Mouse (Mus musculus): ENCODE data around the gene Tgfbr3.

The Tgfbr3 gene

DNA sequence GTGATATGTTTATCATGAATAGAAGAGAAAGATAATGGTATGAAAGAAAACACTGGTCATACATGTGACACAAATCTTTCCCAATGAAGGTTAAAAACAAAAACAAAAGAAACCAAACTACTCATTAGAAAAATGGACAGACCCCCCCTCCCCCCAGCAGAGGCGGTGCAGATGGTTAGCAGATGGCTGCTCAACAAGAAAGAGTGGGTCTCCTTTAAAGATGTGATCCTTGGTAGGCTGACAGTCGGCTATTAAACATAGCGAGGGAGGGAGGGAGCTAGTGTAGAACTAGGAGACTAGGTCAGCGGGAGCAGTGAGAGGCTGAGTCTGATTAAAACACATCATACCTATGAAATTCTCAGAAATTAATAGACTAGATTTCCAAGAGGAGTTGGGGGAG, 186.5 kb downstream of the Tgfbr3 start:
- no peak for DNase-seq

DNA sequence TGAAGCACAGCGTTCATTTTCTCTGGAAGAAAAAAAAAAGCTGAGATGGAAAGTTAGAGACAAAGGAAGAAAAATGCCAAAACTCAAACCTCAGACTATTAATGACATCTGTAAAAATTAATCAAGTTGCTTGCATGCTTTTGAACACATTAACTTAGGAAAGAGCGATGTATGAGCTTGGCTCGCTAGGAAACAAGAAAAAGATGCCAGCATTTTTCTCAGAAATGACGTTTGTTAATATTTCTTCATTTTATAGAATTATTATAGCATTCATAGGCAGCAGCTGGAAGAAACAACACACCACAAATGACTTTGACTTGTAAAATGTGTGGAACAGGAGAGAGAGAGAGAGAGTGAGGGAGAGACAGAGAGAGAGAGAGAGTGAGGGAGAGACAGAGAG, 187.7 kb downstream of the Tgfbr3 start:
- DNase-seq = no peak

DNA sequence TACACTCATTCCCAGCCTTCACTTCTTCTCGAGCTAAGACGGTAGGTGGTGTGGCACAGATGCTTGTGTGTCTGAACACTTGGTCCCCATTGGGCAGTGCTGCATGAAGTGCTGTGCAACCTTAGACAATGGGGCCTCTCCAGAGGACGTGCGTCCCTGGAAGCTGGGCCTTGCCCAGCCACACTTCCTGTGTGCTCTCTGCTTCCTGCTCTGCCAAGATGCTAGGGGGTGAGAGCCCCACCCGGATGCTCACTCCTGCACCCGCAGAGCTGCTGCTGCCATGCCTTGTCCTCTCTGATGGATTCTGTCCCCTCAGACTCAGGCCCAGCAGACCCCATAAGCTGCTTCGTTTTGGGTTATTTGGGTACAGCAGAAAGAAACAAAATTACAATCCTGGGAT, 188.3 kb downstream of the Tgfbr3 start:
- DNase-seq = peak; percentile 63

DNA sequence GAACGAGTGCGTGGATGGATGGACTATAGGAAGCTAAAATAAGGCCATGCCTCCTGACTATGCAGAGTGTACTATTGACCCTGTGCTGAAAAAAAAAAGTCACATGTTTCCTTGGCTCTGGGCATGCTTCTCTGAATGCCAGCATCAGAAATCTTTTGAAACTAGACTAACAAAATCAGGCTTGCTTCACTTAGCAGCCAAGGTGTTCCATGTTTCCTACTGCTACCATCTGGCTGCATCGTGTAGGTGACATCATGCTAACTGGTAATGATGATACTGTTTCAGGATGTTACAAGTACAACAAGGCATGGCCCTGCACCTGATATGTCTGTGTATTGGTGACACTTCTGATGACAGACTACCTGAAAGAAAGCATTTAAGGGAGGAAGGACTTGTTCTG, 189.8 kb downstream of the Tgfbr3 start:
- DNase-seq = no peak

DNA sequence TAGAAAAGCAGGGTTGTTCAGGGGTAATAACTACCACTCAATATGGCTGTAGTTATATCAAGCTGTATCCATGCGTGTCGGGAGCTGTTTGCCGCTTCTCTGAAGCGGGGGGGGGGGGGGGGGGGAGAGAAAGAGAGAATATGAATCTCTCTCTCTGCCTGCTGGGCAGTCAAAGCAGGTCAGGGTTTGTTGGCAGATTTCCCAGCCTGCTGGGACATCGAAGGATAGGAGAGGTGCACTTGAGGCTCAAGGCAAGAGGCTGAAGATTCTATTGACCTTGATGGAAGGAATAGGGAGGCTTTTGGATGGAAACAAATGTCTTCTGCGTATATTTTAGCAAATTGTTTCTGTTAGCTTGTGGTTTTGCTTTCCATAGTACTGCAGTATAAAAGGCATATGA, 190.4 kb downstream of the Tgfbr3 start:
- DNase-seq = no peak

DNA sequence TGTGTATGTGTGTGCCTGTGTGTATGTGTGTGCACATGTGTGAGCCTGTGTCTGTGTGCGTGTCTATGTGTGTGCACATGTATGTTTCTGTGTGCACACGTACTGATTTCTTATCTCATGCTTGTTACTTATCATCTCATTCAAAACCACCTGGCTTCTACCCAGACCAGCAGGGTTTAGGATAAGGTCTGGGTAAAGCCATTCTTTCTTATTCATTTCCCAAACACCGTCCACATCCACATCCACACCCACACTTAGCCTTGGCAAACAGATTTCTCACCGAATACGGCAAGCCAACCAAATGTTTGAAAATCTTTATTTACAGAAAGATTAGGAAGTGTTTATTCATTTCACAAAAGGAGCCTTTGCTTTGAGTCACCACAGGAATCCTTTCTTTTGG, 191.4 kb downstream of the Tgfbr3 start:
- DNase-seq = no peak

DNA sequence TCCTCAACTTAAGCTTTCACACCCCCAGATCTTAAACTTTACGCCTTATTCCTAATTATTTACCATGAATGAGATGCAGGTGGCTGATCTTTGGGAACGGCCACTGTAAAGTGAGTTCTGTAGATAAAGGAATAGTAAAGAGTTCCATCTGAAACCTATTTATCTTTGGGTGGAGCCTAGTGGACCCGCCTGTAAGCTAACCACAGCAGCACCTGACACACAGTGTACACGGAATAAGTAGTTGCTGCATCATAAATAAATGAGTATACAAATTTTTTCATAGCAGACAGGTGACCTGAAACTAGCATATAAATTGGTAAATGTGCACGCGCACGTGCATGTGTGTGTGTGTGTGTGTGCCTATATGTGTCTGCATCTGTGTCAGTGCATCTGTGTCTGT, 192.1 kb downstream of the Tgfbr3 start:
- DNase-seq = no peak

DNA sequence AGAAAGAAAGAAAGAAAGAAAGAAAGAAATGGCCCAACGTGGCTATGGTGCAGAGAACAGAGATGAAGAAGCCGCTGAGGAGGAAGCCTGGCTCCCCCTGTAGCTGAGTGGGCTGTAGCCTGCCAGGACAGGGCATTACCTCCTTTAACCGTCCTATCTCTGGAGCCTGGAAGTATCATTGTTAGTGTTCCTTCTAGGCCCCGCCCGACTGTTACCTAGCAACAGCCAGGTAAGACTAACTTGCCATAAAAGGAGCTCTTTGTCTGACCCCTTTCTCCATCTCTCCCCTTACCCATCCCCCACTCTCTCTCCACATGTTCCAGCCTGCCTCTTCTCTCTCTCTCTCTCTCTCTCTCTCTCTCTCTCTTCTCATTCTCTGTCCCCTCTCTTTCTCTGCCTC, 195.2 kb downstream of the Tgfbr3 start:
- DNase-seq = no peak

DNA sequence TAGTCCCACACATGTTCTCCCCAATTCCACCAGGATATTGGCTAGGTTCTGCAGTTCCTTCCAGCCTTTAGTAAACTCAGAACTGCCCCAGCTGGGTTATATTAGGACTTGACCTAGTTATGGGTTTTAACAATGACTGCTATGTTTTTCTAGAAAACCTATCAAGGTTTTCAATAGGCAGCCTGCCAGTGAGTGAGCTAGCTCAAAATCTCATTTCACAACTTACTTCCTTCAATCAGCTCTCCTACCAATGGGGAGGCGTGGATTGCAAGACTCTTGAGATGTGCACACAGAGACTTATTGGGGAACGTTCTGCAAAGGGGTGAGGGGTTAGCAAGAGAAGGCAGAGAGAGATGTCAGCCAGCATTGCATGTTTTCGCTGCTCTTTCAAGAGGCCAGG, 196.2 kb downstream of the Tgfbr3 start:
- DNase-seq = no peak

DNA sequence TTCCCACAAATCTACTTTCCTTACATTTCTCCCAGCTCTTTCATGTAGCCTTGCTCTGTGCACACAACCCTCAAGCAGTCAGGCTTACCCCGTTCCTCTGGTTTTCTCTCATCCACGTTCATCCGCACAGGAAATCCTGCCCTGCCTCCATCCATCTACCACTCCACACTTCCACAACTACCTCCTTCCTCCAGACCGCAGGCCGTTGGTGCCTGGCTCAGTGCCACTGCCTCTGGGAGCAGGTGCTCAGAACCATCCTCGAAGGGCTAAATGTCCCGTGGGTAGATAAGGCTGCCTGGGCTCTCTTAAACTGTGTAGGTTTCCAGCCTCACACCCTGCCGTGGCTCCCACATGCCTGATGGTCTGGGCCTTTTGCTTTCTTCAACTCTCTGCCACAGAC, 197.3 kb downstream of the Tgfbr3 start:
- peak; percentile 47 for DNase-seq

DNA sequence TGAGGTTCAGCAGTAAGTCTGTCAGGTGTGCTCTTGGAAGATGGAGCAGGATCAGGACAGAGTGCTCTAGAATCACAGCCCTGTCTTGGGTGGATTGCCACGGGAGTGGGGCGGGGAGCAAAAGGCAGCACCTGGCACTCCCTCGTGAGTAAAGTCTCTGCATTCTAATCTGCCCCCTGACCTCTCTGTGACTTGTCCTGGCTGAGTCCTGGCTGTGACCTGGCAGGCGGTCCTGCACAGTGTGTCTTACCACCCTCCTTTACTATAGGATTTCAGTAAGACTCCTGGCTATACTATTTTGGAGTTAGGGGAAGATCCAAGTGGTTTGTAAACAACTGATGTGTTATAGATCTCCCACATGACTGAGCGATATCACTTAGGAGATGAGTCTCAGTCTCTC, 199.5 kb downstream of the Tgfbr3 start:
- no peak for DNase-seq

DNA sequence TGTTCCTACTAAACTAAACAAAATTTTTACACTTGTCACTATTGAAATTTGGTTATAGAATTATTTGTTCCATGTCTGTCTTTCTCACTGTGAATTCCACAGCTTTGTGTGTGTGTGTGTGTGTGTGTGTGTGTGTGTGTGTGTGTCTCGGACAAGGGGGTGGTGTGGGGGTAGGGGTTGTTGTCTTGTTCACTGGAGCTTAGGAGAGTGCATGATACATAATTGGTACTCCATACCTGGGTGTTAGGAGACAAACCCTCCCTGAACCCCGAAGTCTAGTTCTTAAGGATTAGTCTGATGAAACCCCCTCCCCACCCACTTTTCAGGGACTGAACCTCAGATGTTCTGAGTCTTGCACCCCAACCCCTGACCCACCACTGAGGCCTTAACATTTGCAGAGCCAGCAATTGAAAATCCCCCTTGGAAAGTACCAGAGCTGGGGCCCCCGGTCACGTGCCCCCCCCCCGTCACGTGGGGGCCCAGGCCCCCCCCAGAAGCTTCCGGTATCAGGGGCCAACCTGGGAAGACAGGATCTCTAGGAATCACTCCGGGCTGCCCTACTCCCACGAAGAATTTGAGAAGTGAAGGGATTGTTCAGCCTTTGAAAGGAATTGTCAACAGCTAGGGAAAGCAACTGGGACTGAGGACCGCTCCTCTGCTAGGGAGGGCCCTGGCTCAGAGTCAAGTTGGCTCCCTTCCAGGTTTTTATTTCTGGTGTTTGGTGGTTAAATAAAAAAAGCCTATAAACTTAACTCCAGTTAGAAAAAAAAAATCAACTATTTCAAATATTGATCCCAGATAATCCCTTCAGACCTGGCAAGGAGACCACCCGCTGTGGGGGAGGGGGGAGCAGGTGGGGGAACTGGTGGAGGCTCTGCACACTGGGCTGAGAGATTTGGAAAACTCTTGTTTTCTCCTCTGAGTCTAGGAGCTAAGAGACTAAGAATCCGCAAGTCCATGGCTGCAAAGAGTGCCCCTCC, 201.3 kb downstream of the Tgfbr3 start:
- no peak for DNase-seq

DNA sequence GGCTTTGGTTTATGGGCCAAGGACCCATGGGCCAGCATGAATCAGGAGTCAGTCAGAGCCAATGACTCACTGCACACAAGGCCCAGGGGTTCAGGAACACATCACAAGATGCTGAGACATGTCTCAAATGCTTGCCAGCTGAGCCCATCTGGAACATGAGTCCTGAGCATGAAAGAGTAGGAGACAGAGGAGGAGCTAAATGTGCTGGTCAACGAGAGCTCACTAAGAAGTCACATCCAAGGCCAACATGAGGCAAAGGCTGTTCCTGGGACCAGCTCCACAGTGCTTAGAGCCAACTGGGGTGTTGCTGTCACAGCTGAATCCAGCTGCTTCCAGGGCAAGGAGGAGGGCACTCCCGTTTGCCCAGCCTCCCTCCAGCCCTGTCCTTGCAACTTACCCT, 202.1 kb downstream of the Tgfbr3 start:
- no peak for DNase-seq

DNA sequence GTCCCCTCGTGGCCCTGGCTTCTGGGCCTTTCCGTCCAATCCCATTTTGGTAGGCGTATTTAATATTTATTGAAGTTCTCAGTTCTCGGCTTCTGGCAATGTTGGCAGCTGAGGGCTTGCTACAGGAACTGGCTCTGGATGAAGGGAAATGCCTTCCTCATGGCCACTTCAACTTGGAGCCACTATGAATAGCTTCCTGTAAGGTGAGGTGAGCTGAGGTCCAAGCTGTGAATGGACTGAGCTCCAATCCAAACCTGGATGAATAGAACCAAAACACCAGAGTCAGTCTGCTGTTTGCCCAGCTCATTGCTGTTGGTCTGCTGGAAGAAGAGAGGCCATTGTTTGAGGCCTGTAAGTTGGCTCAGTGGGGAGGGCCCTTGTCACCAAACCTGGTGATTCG, 203.3 kb downstream of the Tgfbr3 start:
- DNase-seq = no peak

DNA sequence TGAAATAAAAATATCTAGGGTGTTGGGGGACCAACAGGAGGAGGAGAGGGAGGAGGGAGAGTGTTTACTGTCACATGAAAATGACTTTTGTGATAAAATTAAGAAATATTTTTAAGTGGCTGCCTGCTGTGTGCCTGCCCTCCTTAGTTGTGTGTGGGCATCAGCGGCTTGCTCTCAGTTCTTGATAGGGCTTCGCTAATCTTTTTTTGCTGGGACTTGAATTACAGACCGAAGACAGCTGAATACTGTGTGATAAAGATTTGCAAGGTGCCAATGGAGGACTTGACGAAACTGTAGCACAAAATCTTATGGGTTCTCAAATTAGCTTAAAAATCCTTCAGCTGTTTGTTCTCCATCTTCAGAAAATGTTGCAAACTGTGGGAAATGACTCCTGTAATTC, 205.0 kb downstream of the Tgfbr3 start:
- no peak for DNase-seq

DNA sequence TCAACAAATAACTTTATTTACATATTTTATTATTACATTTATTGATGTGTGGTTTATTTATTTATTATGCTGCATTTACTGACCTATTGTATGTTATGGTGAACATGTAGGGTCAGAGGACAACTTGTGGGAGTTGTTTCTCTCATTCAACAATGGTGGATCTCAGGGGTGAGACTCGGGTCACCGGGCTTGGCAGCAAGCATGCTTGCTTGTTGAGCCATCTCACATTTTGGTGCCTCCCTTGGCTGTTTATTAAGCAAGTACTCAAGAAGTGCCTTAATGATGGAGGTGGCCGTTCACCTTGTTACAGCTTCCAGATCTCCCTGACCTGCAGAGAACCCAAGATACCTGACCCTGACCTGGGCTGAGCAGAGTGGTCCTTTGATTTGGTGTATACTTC, 207.4 kb downstream of the Tgfbr3 start:
- no peak for DNase-seq

DNA sequence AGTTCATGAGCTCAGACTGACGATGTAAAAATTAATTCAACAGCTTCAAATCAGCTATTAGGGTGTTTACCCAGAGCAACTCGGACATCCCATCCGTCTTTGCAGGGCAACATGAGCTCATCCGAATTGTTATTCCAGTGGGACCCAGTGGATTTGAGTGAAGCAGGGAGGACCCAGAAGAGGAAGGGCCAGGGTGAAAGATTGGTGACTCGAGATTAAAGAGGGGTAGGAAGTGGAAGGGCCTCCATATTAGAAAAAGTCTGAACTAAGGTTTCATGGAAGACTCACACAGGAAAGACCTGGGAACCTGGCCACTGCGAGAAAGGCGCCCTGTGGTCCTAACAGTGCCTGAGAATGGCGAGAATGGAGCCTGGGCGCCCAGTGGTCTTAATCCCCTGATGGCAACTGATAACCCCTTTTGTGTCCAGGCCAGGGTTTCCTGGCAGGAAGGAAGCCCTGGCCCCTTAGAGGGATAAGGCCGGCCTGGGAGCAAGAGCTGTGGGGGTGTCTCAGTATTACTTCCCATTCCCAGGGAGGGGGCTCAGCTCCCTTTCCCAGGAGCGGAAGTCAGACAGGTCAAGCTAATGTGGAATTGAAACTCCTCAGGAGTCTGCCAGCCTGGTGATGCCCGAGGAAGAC, 208.3 kb downstream of the Tgfbr3 start:
- no peak for DNase-seq

DNA sequence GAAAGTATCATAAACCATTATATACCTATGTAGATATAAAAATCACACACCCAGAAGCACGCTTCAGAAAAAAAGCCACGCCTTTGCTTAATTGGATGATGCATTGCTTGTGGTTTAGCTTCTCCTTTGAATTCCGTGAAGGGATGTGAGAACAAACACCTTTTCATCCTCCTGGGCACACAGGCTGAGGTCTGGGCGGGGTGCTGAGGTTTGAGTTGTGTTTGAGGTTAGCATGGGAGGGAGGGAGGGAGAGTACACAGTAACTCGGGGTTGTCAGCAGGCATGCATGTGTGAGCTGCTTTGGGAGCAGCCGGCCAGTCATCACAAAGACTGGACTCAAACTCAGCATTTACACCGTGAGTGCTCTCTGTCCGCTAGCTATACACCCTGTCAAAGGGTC, 209.5 kb downstream of the Tgfbr3 start:
- DNase-seq = peak; percentile 45

DNA sequence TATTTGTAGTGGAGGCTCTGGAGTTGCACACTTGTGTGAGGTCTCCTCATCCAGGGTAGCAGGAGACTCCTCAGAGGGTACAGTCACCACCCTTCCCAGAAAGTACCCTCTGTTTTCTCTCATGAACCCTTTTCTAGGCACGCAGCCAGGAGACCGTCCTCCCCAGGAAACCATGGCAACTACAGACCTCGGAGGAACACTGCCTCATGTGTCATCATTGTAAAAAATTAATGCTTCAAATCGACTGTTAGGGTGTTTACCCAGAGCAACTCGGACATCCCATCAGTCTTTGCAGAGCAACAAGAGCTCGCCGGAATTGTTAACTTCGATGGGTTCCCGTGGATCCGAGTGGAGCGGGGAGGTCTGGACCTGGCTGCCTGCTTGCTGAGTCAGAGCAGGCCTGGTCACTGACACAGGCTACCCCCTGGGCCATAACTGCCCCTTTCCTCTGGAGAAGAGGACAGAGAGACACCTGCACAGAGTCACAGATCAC, 210.2 kb downstream of the Tgfbr3 start:
- no peak for DNase-seq

DNA sequence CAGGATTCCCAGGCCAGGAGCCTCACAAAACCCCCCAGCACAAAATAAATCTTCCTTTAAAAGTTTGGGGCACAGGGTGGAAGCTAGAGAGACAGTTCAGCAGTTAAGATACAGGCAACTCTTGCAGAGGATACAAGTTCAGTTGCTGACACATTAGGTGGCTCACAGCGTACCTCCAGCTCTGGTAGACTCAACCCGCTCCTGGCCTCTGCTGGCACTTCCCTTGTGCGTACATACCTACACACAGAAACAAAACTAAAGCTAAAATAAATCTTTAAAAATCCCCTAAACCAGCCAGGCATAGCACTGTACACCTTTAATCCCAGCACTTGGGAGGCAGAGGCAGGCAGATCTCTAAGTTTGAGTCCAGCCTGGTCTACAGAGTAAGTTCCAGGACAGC, 211.1 kb downstream of the Tgfbr3 start:
- DNase-seq = no peak

DNA sequence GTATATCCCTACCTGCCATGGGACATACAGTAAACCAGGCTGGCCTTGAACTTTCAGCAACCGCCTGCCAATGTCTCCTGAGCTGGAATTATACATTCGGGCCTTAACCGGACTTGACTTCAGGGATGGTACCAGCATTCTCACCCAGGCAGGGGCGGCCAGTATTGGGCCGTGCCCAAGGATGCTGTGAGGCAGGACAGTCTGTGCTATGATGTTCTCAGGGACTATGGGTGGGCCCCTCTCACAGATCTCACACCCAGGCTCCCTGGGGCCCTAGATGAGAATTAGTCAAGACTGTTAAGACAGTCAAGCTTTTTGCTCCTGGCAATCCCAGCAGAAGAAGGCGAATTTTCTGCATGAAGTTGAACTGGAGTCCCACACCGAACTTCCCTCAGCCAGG, 211.5 kb downstream of the Tgfbr3 start:
- DNase-seq = no peak

DNA sequence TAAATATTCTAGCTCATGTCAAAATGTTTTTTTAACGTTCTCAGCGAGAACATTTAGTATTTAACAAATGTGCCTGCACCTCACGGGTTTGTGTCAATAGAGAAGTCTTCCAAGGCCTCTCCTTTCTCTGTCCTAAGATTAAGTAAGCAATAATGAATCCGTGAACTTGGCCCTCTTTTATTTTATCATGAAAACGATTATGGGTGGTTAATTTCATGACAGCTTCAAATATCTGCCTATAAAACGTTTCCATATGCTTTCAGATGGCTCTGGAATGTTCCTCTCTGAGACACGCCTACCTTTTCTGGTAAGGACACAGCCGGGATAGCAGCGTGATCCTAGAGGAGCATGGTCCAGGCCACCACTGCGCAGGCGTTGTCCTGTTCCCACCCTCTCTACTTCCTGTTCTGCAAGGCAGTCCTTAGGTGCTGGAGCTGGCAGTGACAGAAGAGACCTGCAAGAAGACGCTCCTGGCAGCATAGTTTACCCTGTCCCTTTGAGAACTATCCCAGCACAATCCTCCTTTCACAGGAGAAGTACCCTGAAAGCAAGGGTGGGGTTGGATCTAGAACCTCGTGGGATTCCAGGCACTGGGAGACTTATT, 214.3 kb downstream of the Tgfbr3 start:
- DNase-seq = no peak

DNA sequence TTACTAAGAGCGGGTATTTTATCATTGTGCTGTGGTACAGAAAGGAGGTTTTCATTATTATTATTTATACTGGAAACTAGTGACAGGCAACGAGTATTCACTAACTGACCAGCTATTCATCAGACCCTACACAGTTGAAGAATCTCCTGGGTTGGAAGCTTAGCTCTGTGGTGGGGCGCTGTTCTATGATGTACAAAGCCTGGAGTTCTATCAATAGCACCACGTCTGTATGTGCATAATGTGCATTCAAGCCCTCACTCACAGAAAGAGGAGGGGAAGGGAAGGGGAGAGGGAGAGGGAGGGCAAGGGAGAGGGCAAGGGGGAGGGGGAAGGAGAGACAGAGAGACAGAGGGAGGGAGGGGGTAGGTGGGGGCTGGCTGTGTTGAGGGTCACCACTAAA, 215.1 kb downstream of the Tgfbr3 start:
- DNase-seq = no peak

DNA sequence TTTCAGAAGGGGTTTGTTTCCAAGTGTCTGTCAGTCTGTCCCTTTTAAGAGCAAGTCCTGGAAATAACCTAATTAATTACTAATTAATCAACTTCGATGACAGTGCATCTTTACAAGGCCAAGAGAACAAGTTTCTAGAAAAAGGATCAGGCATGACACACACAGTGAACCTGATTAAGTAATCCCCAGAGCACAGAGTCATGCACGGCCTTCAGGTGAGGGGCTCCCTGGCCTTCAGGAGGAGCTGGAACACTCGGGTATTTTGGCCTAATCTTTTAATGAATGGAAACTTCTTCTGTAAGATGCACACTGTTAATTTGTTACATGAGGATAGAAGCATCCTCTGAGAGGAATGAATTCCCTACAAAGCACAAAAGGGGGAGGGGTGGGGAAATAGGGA, 215.9 kb downstream of the Tgfbr3 start:
- no peak for DNase-seq

All from thymus, postnatal 4 days (tissue).